Mouse (Mus musculus): ENCODE data around the gene B3gnt3. TPM values are rescaled to one million over a fixed set of nuclear protein-coding genes. Genes with fewer than 3 reads are reported as not detected.

B3gnt3 gene
- 6.6 TPM for polyA plus RNA-seq (2014; fragmentation: Illumina TruSeq; extraction: RNeasy Lipid Tissue Mini Kit (QIAGEN cat#74804); ENCODE audit: low read depth, low replicate concordance)

GRCm38 (mm10) chr8:71701414-71702086 is at the start of gene B3gnt3:
Gene B3gnt3 (minus strand): TSS chr8:71701789.

GRCm38 (mm10) chr8:71725122-71725924 is 23.7 kb upstream of the B3gnt3 start, which contains the start of gene Fcho1:
Gene Fcho1 (minus strand): TSS chr8:71725716.

GRCm38 (mm10) chr8:71689028-71689427 is 12.6 kb downstream of the B3gnt3 start, which contains the start of gene Insl3:
Gene Insl3 (plus strand): TSS chr8:71689214.

GRCm38 (mm10) chr8:71676020-71676741 is 25.4 kb downstream of the B3gnt3 start, which contains the start of gene Jak3:
Gene Jak3 (plus strand): TSS chr8:71676296.

GRCm38 (mm10) chr8:71671549-71671965 is 30.0 kb downstream of the B3gnt3 start, which contains the start of gene Unc13a:
Gene Unc13a (minus strand): TSS chr8:71671757.

Other genes with a start within 250 kb of the B3gnt3 start
- 21.8 TPM for gene Abhd8, start 238.1 kb downstream of the B3gnt3 start, polyA plus RNA-seq (2014; fragmentation: Illumina TruSeq; extraction: RNeasy Lipid Tissue Mini Kit (QIAGEN cat#74804); ENCODE audit: low read depth, low replicate concordance)
- 132 TPM for gene Mrpl34, start 236.8 kb downstream of the B3gnt3 start, polyA plus RNA-seq (2014; fragmentation: Illumina TruSeq; extraction: RNeasy Lipid Tissue Mini Kit (QIAGEN cat#74804); ENCODE audit: low read depth, low replicate concordance)
- gene Dda1, start 232.6 kb downstream of the B3gnt3 start, polyA plus RNA-seq (2014; fragmentation: Illumina TruSeq; extraction: RNeasy Lipid Tissue Mini Kit (QIAGEN cat#74804); ENCODE audit: low read depth, low replicate concordance) = 38.0 TPM
- gene Ano8, start 215.8 kb downstream of the B3gnt3 start, polyA plus RNA-seq (2014; fragmentation: Illumina TruSeq; extraction: RNeasy Lipid Tissue Mini Kit (QIAGEN cat#74804); ENCODE audit: low read depth, low replicate concordance) = 12.2 TPM
- gene Gtpbp3, start 213.7 kb downstream of the B3gnt3 start, polyA plus RNA-seq (2014; fragmentation: Illumina TruSeq; extraction: RNeasy Lipid Tissue Mini Kit (QIAGEN cat#74804); ENCODE audit: low read depth, low replicate concordance) = 20.3 TPM
- 17.7 TPM for gene Plvap, start 190.0 kb downstream of the B3gnt3 start, polyA plus RNA-seq (2014; fragmentation: Illumina TruSeq; extraction: RNeasy Lipid Tissue Mini Kit (QIAGEN cat#74804); ENCODE audit: low read depth, low replicate concordance)
- gene Ccdc194, start 176.1 kb downstream of the B3gnt3 start, polyA plus RNA-seq (2014; fragmentation: Illumina TruSeq; extraction: RNeasy Lipid Tissue Mini Kit (QIAGEN cat#74804); ENCODE audit: low read depth, low replicate concordance) = not detected
- gene Bst2, start 164.3 kb downstream of the B3gnt3 start, polyA plus RNA-seq (2014; fragmentation: Illumina TruSeq; extraction: RNeasy Lipid Tissue Mini Kit (QIAGEN cat#74804); ENCODE audit: low read depth, low replicate concordance) = 48.9 TPM
- 36.1 TPM for gene Mvb12a, start 158.9 kb downstream of the B3gnt3 start, polyA plus RNA-seq (2014; fragmentation: Illumina TruSeq; extraction: RNeasy Lipid Tissue Mini Kit (QIAGEN cat#74804); ENCODE audit: low read depth, low replicate concordance)
- not detected for gene Tmem221, start 142.9 kb downstream of the B3gnt3 start, polyA plus RNA-seq (2014; fragmentation: Illumina TruSeq; extraction: RNeasy Lipid Tissue Mini Kit (QIAGEN cat#74804); ENCODE audit: low read depth, low replicate concordance)
- not detected for gene Nxnl1, start 135.2 kb downstream of the B3gnt3 start, polyA plus RNA-seq (2014; fragmentation: Illumina TruSeq; extraction: RNeasy Lipid Tissue Mini Kit (QIAGEN cat#74804); ENCODE audit: low read depth, low replicate concordance)
- gene Slc27a1, start 132.9 kb downstream of the B3gnt3 start, polyA plus RNA-seq (2014; fragmentation: Illumina TruSeq; extraction: RNeasy Lipid Tissue Mini Kit (QIAGEN cat#74804); ENCODE audit: low read depth, low replicate concordance) = 190 TPM
- 63.1 TPM for gene Pgls, start 109.6 kb downstream of the B3gnt3 start, polyA plus RNA-seq (2014; fragmentation: Illumina TruSeq; extraction: RNeasy Lipid Tissue Mini Kit (QIAGEN cat#74804); ENCODE audit: low read depth, low replicate concordance)
- gene Fam129c, start 104.1 kb downstream of the B3gnt3 start, polyA plus RNA-seq (2014; fragmentation: Illumina TruSeq; extraction: RNeasy Lipid Tissue Mini Kit (QIAGEN cat#74804); ENCODE audit: low read depth, low replicate concordance) = 1.8 TPM
- gene Colgalt1, start 90.8 kb downstream of the B3gnt3 start, polyA plus RNA-seq (2014; fragmentation: Illumina TruSeq; extraction: RNeasy Lipid Tissue Mini Kit (QIAGEN cat#74804); ENCODE audit: low read depth, low replicate concordance) = 40.4 TPM
- gene Unc13a, start 30.0 kb downstream of the B3gnt3 start, polyA plus RNA-seq (2014; fragmentation: Illumina TruSeq; extraction: RNeasy Lipid Tissue Mini Kit (QIAGEN cat#74804); ENCODE audit: low read depth, low replicate concordance) = 0.81 TPM
- 12.1 TPM for gene Jak3, start 25.5 kb downstream of the B3gnt3 start, polyA plus RNA-seq (2014; fragmentation: Illumina TruSeq; extraction: RNeasy Lipid Tissue Mini Kit (QIAGEN cat#74804); ENCODE audit: low read depth, low replicate concordance)
- 1.6 TPM for gene Insl3, start 12.6 kb downstream of the B3gnt3 start, polyA plus RNA-seq (2014; fragmentation: Illumina TruSeq; extraction: RNeasy Lipid Tissue Mini Kit (QIAGEN cat#74804); ENCODE audit: low read depth, low replicate concordance)
- 0.99 TPM for gene Fcho1, start 23.9 kb upstream of the B3gnt3 start, polyA plus RNA-seq (2014; fragmentation: Illumina TruSeq; extraction: RNeasy Lipid Tissue Mini Kit (QIAGEN cat#74804); ENCODE audit: low read depth, low replicate concordance)
- 2.9 TPM for gene Zfp709, start 180.2 kb upstream of the B3gnt3 start, polyA plus RNA-seq (2014; fragmentation: Illumina TruSeq; extraction: RNeasy Lipid Tissue Mini Kit (QIAGEN cat#74804); ENCODE audit: low read depth, low replicate concordance)
- 2.6 TPM for gene Zfp882, start 206.8 kb upstream of the B3gnt3 start, polyA plus RNA-seq (2014; fragmentation: Illumina TruSeq; extraction: RNeasy Lipid Tissue Mini Kit (QIAGEN cat#74804); ENCODE audit: low read depth, low replicate concordance)
- gene Zfp617, start 206.8 kb upstream of the B3gnt3 start, polyA plus RNA-seq (2014; fragmentation: Illumina TruSeq; extraction: RNeasy Lipid Tissue Mini Kit (QIAGEN cat#74804); ENCODE audit: low read depth, low replicate concordance) = 26.2 TPM
- gene Zfp961, start 249.2 kb upstream of the B3gnt3 start, polyA plus RNA-seq (2014; fragmentation: Illumina TruSeq; extraction: RNeasy Lipid Tissue Mini Kit (QIAGEN cat#74804); ENCODE audit: low read depth, low replicate concordance) = 8.5 TPM